Mouse (Mus musculus) left cerebral cortex, adult 6 months (tissue): ENCODE results near the gene Eri3. TPM values are rescaled to one million over a fixed set of nuclear protein-coding genes. Genes with fewer than 3 reads are reported as not detected.

Source experiments
- long read RNA-seq, 2 experiments: library from polyadenylated mRNA; unstranded; transcript quantifications; one replicate each; pipeline ENCODE4 v2.0.0; 2019 to 2020
- polyA plus RNA-seq: library from polyadenylated mRNA; unstranded; fragments of <200 nt; fragmentation: Nextera tagmentation; gene quantifications from 2 replicates; pipeline ENCODE4 v1.2.3, GENCODE M21; 2021

The Eri3 gene
- polyA plus RNA-seq: 120 and 216 TPM in 2 replicates
- long read RNA-seq, experiment 1, transcript Eri3-201 (9 exons, 1,719 nt): major isoform, 106 of 345 reads
- long read RNA-seq, experiment 1, partial matches to known transcripts: 105 of 345 reads
- long read RNA-seq, experiment 1, other reads (novel, unspliced or antisense): 134 of 345 reads
- long read RNA-seq, experiment 2, transcript Eri3-201 (9 exons, 1,719 nt): major isoform, 14 of 138 reads
- long read RNA-seq, experiment 2, partial matches to known transcripts: 79 of 138 reads
- long read RNA-seq, experiment 2, other reads (novel, unspliced or antisense): 45 of 138 reads

DNA sequence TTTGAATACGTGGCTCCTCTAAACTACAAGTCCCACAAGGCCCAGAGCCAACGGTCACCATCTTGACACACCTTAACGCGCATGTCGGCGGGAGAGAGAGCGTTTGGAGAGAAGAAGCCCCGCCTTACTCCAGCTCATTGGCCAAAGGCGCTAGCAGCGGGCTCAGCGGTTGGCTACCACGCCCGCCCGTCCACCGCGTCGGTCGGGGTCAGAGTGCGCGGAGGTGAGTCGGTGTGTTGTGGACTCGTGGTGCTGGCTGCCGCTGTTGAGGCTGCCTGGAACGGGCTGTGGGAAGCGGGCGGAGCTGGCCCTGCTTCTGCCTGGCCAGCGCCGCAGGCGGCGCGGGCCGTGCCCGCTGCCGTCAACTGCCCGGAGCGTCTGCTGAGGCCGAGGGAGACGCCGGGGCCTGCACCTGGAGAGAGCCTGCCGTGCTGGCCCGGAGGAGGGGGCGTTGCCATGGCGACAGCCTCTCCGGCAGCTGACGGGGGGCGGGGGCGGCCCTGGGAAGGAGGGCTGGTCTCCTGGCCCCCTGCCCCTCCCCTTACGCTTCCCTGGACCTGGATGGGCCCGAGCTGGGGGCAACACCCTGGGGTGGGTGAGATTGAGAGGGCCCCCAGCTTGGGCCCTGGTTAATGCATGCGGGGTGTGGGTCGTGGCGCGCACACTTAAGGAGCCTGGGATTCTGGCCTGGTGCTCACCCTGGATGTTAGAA, at the start of gene Eri3:
Gene Eri3, plus strand, starts transcription at position 226 of the 712 bp plus-strand sequence.

GRCm38 (mm10) chr4:117681931-117682461, 131.8 kb downstream of the Eri3 start, which contains the start of gene Dmap1:
Dmap1 (minus strand) TSS chr4:117682273.

Other genes starting within 250 kb of the Eri3 start
- gene Rnf220, start 53.3 kb upstream of the Eri3 start, polyA plus RNA-seq: 38.1 and 69.9 TPM in 2 replicates
- 39.7 and 43.5 TPM in 2 replicates for gene Dmap1, start 131.9 kb downstream of the Eri3 start, polyA plus RNA-seq
- gene Gm12845, start 174.0 kb downstream of the Eri3 start, polyA plus RNA-seq: not detected in 2 replicates
- not detected in 2 replicates for gene Klf17, start 215.3 kb downstream of the Eri3 start, polyA plus RNA-seq